Mouse (Mus musculus) olfactory bulb, adult 2 months (tissue): ENCODE results near the gene Mical1. TPM values are rescaled to one million over a fixed set of nuclear protein-coding genes. Genes with fewer than 3 reads are reported as not detected.
"Not testable (repeated sequence)": the region's sequence is repeated elsewhere in the genome, so short reads cannot be mapped to it uniquely, and the experiment has no call there.

Source experiments
- H3K27ac ChIP-seq: fragments of 200-500 bp; 2 replicates; pipeline ENCODE4 v1.5.1; 2012; ENCODE audit warnings: low read depth, low read length; ENCODE audit not compliant: insufficient read depth
- H3K4me1 ChIP-seq: fragments of 200-500 bp; 2 replicates; pipeline ENCODE4 v1.6.1; 2012; ENCODE audit warnings: low read length; ENCODE audit not compliant: control insufficient read depth, insufficient read depth
- H3K4me3 ChIP-seq: fragments of 200-500 bp; 2 replicates; pipeline ENCODE4 v1.5.1; 2012; ENCODE audit warnings: mild to moderate bottlenecking, low read depth, low read length, moderate library complexity; ENCODE audit not compliant: insufficient read depth
- CTCF ChIP-seq: fragments of 200-500 bp; IDR thresholded peaks from 2 replicates; pipeline ENCODE4 v1.5.1; 2012; ENCODE audit warnings: low read depth, mild to moderate bottlenecking, low read length, moderate library complexity; ENCODE audit not compliant: insufficient read depth
- POLR2A ChIP-seq: fragments of 200-500 bp; IDR thresholded peaks from 2 replicates; pipeline ENCODE4 v1.6.1; 2012; ENCODE audit warnings: mild to moderate bottlenecking, low read depth, low read length, moderate library complexity; ENCODE audit not compliant: insufficient read depth
- WGBS: fragments of 180-500 bp; shearing (Covaris S2); methylation state at CpG from one replicate; pipeline ENCODE4 v1.1.7; 2018; 5-methylcytosine and 5-hydroxymethylcytosine counted together
- polyA plus RNA-seq: library from polyadenylated mRNA; stranded (reverse); fragments of >200 nt; gene quantifications from 2 replicates; pipeline ENCODE4 v1.2.4, GENCODE M21; 2012; ENCODE audit warnings: low replicate concordance; ENCODE audit not compliant: missing spikeins, insufficient read depth, insufficient read length

Mical1 gene
- polyA plus RNA-seq, 1 experiment = not detected

GRCm38 (mm10) chr10:41486506-41487170 is 10.5 kb downstream of the Mical1 start:
- Histone ChIP-seq H3K4me1 (peaks cover 35% of the 10 kb centered on the region), H3K4me3 (no peak overlapping the region), H3K27ac (no peak overlapping the region)
- TF ChIP-seq CTCF = no peak
- no peak for TF ChIP-seq POLR2A
- 80% methylated on average over 14 of the region's 14 CpGs for WGBS

GRCm38 (mm10) chr10:41488877-41489276 is 12.8 kb downstream of the Mical1 start:
- TF ChIP-seq POLR2A (no peak), CTCF (no peak)
- WGBS = 37% methylated on average over 7 of the region's 7 CpGs
- 0 out of 2 replicates have a peak overlapping the region, but pooled peaks have one; percentile 90 for H3K4me3 ChIP-seq
- H3K27ac ChIP-seq = no peak overlapping the region
- peaks cover 31% of the 10 kb centered on the region for H3K4me1 ChIP-seq

- peaks cover 31% of the 10 kb centered on the region for H3K4me1 ChIP-seq
- no peak for TF ChIP-seq CTCF
- TF ChIP-seq POLR2A = no peak
- no peak overlapping the region for H3K27ac ChIP-seq
- H3K4me3 ChIP-seq = peak overlapping the region; percentile 90
- 43% methylated on average over 8 of the region's 8 CpGs for WGBS
Observed at GRCm38 (mm10) chr10:41489294-41489693, 13.2 kb downstream of the Mical1 start.

- Histone ChIP-seq H3K27ac (peak within 1 kb of the TSS; percentile 24; the same call in 1 of the 2 replicates), H3K4me3 (peak within 1 kb of the TSS; percentile 90), H3K4me1 (peaks cover 28% of the 10 kb centered on the region)
- under 1% methylated on average over 50 of the region's 50 CpGs for WGBS
- no peak for TF ChIP-seq CTCF
- peak; percentile 41 for TF ChIP-seq POLR2A
Observed at GRCm38 (mm10) chr10:41489708-41490517, 13.8 kb downstream of the Mical1 start, which contains the start of the genes Smpd2 and Ppil6. TSS of gene Smpd2 (minus strand) at chr10:41490369. TSS of gene Ppil6 (plus strand) at chr10:41490439.

GRCm38 (mm10) chr10:41490518-41490873 is 14.4 kb downstream of the Mical1 start:
- Histone ChIP-seq H3K27ac (peak overlapping the region; percentile 24; the same call in 1 of the 2 replicates), H3K4me1 (peaks cover 26% of the 10 kb centered on the region), H3K4me3 (peak overlapping the region; percentile 90)
- WGBS = under 1% methylated on average over 29 of the region's 29 CpGs
- TF ChIP-seq CTCF (no peak), POLR2A (no peak)

- no peak for TF ChIP-seq CTCF
- no peak for TF ChIP-seq POLR2A
- Histone ChIP-seq H3K27ac (no peak overlapping the region), H3K4me3 (no peak overlapping the region), H3K4me1 (peaks cover 26% of the 10 kb centered on the region)
- WGBS = 21% methylated on average over 4 of the region's 4 CpGs
Observed at GRCm38 (mm10) chr10:41491111-41491510, 15.0 kb downstream of the Mical1 start.

- no peak overlapping the region for H3K4me3 ChIP-seq
- H3K4me1 ChIP-seq = no peaks in the 10 kb centered on the region
- 26% methylated on average over 4 of the region's 4 CpGs for WGBS
- TF ChIP-seq POLR2A (no peak), CTCF (no peak)
- no peak overlapping the region for H3K27ac ChIP-seq
Observed at GRCm38 (mm10) chr10:41500941-41501340, 24.8 kb downstream of the Mical1 start.

GRCm38 (mm10) chr10:41504996-41505395 is 28.9 kb downstream of the Mical1 start:
- Histone ChIP-seq H3K4me1 (no peaks in the 10 kb centered on the region), H3K4me3 (no peak overlapping the region), H3K27ac (no peak overlapping the region)
- 84% methylated on average over 1 of the region's 1 CpGs for WGBS
- no peak for TF ChIP-seq CTCF
- no peak for TF ChIP-seq POLR2A

GRCm38 (mm10) chr10:41505446-41505845 is 29.3 kb downstream of the Mical1 start:
- 5% methylated on average over 3 of the region's 3 CpGs for WGBS
- H3K4me3 ChIP-seq, H3K27ac ChIP-seq, H3K4me1 ChIP-seq: not testable (repeated sequence)
